Mouse (Mus musculus) testis, postnatal 14 days (tissue): ENCODE measurements around the gene Daam2.
A peak's percentile ranks its signal among the peaks of the same experiment; 100 is the strongest.

Source experiments
- DNase-seq: peaks from one replicate; pipeline ENCODE4 v3.0.0; 2021; ENCODE audit warnings: low spot score

The Daam2 gene

DNA sequence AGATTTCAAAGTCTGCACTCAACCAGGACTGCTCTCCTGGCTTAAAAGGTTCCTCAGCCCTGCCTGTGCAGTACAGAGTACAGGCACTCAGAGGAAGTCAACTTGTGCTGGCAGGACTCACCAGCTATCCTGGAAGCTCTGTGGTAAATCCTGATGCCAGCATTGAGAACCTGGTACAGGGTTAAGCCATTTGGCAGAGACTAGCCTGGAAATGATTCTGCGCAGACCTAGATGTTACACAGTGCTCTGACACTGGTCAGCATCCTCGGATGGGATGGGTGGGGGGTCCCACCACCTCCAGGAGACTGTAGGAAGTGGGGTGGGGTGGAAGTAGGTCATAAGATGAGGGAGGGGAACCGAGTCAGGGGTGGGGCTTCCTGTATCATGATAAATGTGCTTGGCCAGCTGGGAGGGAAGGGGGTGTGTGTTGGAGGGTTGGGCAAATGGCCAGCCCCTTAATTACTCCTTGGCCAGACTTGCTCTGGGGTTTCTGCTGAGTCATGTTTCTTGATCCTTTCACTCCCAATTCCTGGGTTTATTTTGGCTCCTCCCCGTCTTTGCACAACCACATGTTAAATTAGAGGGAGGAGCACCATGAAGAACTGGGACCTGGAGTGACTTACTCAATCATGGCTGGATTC, 132.0 kb downstream of the Daam2 start:
- DNase-seq: no peak

- DNase-seq: no peak
Observed at GRCm38 (mm10) chr17:49431176-49431575, 133.0 kb downstream of the Daam2 start.

DNA sequence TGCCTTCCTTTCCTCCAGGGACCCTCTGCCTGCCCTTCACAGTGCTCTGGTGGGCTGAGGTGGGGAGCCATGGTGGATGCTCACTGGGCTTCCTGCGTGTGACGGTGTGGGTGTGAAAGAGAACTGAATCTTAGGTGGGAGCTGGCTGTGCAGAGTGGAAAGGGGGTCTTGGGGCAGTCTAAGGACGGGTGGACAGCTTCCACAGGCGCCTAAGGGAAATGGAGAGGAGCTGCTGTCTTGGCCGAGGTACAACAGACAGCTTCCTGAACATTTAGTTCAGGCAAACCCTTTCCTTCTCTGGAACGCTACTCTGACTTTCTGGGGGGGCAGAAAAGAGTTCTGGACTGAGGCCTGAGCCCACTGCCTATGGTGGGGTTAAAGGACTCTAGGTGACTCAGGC, 134.0 kb downstream of the Daam2 start:
- DNase-seq: no peak

DNA sequence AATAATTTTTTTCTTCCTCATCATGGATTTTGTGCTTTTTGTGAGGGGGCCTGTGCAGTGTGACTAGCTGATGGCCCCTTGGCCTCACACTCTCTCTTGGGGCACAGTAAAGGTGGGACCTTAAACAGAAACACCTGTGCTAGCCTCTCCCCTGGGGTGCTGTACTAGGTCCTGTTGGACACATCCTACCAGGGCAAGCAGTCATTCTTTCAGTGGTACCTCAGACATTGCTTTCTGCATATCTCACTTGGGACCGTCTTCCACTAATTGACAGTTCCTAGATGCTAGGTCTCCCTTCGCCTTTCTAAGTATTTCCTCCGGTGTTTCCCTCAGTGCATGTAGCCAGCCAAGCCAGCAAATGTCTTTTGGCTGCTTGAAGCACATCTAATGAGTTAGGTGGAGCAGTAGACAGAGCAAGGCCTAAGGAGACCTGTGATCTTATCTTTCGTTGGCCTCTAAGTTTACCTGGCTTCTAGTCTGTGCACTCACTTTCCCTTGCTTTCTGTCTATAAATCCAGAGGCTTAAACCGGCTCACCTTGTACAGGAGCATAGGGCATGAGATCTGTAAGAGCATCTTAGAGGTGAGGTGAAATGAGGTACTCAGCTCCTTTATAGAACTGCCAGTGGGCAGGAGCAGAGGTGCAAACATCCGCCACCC, 134.5 kb downstream of the Daam2 start:
- no peak for DNase-seq

- DNase-seq: no peak
Observed at GRCm38 (mm10) chr17:49428751-49429415, 135.3 kb downstream of the Daam2 start.

DNA sequence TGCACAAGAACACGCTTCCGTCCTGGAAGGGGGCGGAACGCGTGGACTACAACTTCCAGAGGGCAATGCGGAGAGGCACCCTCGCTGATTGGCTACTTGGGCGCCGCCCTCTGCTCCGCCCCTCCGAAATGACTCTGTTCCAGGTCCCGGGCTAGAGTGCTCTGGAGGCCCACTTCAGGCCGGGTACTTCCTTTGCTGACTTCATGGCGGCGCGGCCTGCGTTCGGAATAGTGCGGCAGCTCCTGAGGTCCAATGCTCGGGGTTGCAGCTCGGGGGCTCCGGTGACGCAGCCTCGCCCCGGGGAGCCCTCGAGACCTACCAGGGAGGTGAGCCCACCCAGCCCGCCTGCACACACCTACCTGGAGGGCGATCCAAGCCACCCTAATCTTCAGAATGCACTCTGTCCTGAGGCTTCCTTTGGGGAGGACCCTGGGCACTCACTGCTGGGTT, 135.9 kb downstream of the Daam2 start, which contains the start of gene Mocs1:
Gene Mocs1 (plus strand): TSS at position 124 of the 450 bp plus-strand sequence.
- DNase-seq: peak; percentile 92

- no peak for DNase-seq
Observed at GRCm38 (mm10) chr17:49427631-49428238, 136.4 kb downstream of the Daam2 start.

- DNase-seq: no peak
Observed at GRCm38 (mm10) chr17:49423872-49424271, 140.3 kb downstream of the Daam2 start.

DNA sequence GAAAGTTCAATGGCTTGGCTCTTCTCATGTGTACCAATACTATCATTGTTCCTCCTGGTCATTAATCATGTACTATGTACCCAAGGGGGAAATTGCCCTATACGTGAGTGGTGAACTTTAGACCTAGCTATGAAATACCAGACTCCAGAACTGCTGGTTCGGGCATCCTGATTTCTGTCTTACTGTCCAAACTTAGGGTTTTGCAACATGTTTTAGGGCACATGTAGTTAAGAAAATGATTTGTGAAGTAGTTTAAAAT, 141.1 kb downstream of the Daam2 start:
- no peak for DNase-seq

DNA sequence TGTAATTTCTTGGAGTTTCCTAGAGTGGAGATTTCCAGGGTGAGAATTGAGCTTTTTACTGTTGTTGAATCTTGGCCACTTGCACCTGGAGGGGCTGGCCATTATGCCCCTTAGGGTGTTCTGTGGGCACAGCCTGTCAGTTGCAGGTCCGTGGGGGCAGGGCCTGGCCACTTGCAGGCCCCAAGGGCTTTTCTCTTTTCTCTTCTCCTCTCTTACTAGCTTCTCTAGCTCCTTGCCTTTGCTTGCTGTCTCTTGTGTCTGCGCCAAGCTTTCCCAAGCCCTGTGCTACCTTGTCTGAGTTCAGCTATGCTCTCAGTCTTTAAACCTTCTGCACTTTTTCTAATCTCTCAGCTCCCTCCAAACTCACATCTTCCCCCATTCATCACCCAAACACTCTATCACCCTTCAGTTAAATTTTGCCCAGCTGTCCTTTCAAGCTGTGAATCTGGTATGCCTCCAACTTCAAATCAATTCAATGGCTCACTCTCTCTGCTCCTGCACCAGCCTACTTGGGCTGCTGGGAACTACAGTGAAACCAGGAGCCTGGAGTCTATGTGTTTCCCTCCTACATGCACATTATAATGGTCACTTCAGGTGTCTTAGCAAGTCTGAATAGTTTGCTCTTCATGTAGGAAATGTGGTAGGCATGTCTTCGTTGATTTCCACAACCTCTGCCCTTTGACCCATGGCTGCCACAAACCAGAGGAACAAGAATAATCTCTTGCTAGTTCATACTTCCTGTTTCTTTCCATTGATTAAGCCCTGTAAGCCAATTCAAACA, 141.7 kb downstream of the Daam2 start:
- DNase-seq: no peak

DNA sequence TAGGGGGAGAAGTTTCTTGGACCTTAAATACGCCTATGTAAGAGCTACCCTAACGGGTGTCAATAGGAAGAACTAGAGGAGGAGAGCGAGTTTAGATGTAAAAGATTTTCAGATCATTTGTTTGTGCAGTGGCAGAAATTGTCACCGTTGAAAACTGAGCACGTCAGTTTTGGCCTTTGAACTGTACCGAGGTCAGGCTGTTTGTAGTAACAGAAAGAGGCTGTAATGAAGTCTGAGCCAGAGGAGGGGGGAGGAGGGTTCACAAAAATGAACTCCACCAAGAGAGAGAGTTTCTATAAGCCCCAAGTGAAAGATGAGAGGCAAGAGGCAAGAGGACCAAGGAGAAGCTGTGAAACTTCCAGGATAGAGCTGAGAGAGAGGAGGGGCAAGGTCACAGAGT, 144.3 kb downstream of the Daam2 start:
- no peak for DNase-seq

DNA sequence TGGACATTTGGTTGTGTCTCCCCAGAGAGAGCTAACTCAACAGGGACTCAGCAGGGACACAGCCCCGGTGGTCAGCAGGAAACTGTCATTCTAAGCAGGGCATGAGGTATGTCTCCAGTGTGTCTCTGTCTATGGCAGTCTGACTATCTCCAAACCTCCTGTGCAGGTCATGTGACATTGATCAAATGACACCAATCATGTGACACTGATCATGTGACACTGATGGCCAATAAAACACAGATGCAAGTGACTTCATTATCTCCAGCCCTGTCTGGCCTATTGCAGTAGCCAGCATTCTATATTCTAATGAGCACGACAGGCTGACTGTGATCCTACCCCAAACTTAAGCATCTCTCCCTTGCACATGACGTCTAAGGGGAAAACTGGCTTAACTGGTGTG, 147.9 kb downstream of the Daam2 start:
- DNase-seq: no peak

DNA sequence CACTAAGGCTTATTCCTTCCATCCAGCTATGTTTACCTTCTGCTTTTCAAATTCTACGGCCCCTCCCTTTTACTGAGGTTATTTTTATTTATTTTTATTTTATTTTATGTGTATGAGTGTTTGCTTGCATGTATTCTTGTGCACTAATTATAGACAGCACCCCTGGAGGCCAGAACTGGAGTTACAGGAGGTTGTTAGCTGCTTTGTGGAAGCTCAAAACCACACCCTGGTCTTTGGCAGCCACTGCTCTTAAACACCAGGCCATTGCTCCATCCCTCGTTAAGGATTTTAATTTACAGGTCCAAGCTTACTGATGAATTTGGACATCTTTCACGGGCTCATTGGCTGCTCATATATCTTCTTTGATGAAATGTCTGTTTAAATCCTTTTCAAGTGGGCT, 150.6 kb downstream of the Daam2 start:
- no peak for DNase-seq

DNA sequence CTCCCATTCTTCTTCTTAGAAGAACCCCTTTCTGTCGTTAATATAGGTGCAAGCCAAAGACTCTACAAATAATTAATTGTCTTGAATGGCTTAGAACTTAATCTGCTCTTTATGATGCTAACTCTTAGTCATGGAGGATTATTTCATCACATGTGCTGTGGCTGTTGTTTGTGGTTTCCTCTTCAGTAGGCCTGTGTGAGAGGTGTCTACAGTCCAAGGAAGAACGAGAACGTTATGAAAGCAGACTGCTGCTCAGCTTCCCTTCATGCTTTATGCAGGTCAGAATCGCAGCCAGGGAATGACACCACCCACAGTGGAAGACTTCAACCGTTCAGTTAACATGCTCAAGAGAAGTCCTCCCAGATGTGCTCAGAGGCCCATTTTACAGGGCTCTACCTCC, 151.2 kb downstream of the Daam2 start:
- DNase-seq: no peak
